Mouse (Mus musculus) heart, adult 2 months (tissue): ENCODE measurements around the gene Sult1a1. TPM values are rescaled to one million over a fixed set of nuclear protein-coding genes. Genes with fewer than 3 reads are reported as not detected.

ENCODE experiments used
- DNase-seq, 2 experiments: peaks; one replicate each; pipeline ENCODE4 v3.0.0; 2021
- H3K27ac ChIP-seq: fragments of 200-600 bp; 2 replicates; pipeline ENCODE4 v1.8.1; 2022
- H3K27me3 ChIP-seq: fragments of 200-500 bp; 2 replicates; pipeline ENCODE4 v1.6.1; 2012; ENCODE audit warnings: mild to moderate bottlenecking, low read length, inconsistent platforms, mixed read lengths; ENCODE audit not compliant: control insufficient read depth, insufficient read depth
- H3K36me3 ChIP-seq: fragments of 200-500 bp; 2 replicates; pipeline ENCODE4 v1.6.1; 2012; ENCODE audit warnings: low read length, inconsistent platforms; ENCODE audit not compliant: control insufficient read depth, insufficient read depth
- H3K4me1 ChIP-seq: fragments of 200-500 bp; 2 replicates; pipeline ENCODE4 v1.6.1; 2011; ENCODE audit warnings: low read length; ENCODE audit not compliant: control insufficient read depth, insufficient read depth
- H3K4me3 ChIP-seq: fragments of 200-600 bp; 2 replicates; pipeline ENCODE4 v1.8.1; 2022
- H3K79me2 ChIP-seq: fragments of 200-500 bp; replicated peaks from 2 replicates; pipeline ENCODE4 v1.6.1; 2012; ENCODE audit warnings: mild to moderate bottlenecking, inconsistent platforms, low read length, moderate library complexity, mixed read lengths; ENCODE audit not compliant: control insufficient read depth, insufficient read depth
- H3K9ac ChIP-seq: fragments of 200-500 bp; 2 replicates; pipeline ENCODE4 v1.6.1; 2012; ENCODE audit warnings: low read depth, mild to moderate bottlenecking, control low read depth, inconsistent platforms, low read length, mixed read lengths
- CTCF ChIP-seq: fragments of 200-600 bp; IDR thresholded peaks from 2 replicates; pipeline ENCODE4 v1.8.1; 2022; ENCODE audit warnings: antibody characterized with exemption, mild to moderate bottlenecking, moderate library complexity
- EP300 ChIP-seq: fragments of 200-500 bp; IDR thresholded peaks from 2 replicates; pipeline ENCODE4 v1.6.1; 2011; ENCODE audit warnings: low read depth, low read length, control low read depth; ENCODE audit not compliant: insufficient read depth
- POLR2A ChIP-seq: fragments of 200-500 bp; IDR thresholded peaks from 2 replicates; pipeline ENCODE4 v1.6.1; 2011; ENCODE audit warnings: mild to moderate bottlenecking, low read depth, low read length, control low read depth; ENCODE audit not compliant: insufficient read depth
- WGBS: fragments of 180-500 bp; shearing (Covaris S2); methylation state at CpG from one replicate; pipeline ENCODE4 v1.1.7; 2018; 5-methylcytosine and 5-hydroxymethylcytosine counted together
- intact Hi-C: fragments of 180-260 bp; cut with DNase I; formaldehyde crosslinking; loops from one replicate; pipeline ENCODE4 v1.15.1; 2025
- polyA plus RNA-seq: library from polyadenylated mRNA; depleted of rRNA; stranded (reverse); fragments of >200 nt; gene quantifications from 2 replicates; pipeline ENCODE4 v1.2.3, GENCODE M21; 2012
- total RNA-seq, 2 experiments: library from RNA; stranded (reverse); gene quantifications; 2 replicates each; pipeline ENCODE4 v1.2.3; 2021

The Sult1a1 gene
- total and polyA plus RNA-seq, 3 experiments, result 34.1 to 53.6 (median 34.3) TPM

DNA sequence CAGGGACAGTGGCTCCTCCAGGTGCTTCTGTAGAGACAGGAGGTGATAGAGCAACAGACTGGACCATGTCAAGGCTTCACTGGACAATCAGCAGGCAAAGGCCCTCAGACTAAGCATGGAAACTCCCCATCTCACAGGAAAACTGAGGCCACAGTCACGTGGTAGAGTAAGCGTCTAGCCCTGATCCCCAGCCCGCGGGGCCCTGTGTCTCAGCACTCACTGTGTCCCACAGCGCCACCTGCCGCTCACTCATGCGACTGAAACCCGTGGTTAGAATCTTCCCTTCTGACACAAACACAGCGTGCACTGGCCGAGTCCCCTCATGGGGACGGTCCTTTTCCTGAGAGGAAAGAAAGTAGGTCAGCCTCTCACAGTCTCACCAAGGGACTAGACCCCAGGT, 24.8 kb upstream of the Sult1a1 start:
- 0 out of 2 replicates have a peak, but pooled peaks have one; percentile 40 for TF ChIP-seq EP300
- no peak for TF ChIP-seq POLR2A
- TF ChIP-seq CTCF, result peak; percentile 98
- peaks cover 7% of the 10 kb centered on the region for H3K4me1 ChIP-seq
- peaks cover 3% of the 10 kb centered on the region for H3K27me3 ChIP-seq
- no peak overlapping the region for H3K27ac ChIP-seq
- H3K79me2 ChIP-seq, result peaks cover 1% of the 10 kb centered on the region; the same call in 1 of the 2 replicates
- peak overlapping the region; percentile 31 for H3K9ac ChIP-seq
- intact Hi-C loops, result no loop called here
- 1% methylated on average over 11 of the region's 11 CpGs for WGBS
- peak; percentile 87 to 90 for DNase-seq
- H3K4me3 ChIP-seq, result no peak overlapping the region
- no peaks in the 10 kb centered on the region for H3K36me3 ChIP-seq

- no peak for TF ChIP-seq POLR2A
- TF ChIP-seq CTCF, result no peak
- TF ChIP-seq EP300, result no peak
- Histone ChIP-seq H3K79me2 (peaks cover 2% of the 10 kb centered on the region; the same call in 1 of the 2 replicates), H3K27ac (no peak overlapping the region), H3K4me1 (peaks cover 7% of the 10 kb centered on the region), H3K36me3 (no peaks in the 10 kb centered on the region), H3K9ac (no peak overlapping the region), H3K27me3 (peaks cover 3% of the 10 kb centered on the region), H3K4me3 (no peak overlapping the region)
- DNase-seq, result no peak
- WGBS, result 73% methylated on average over 25 of the region's 25 CpGs
- intact Hi-C loops, result no loop called here
These were observed 24.1 kb upstream of the Sult1a1 start for GRCm38 (mm10) chr7:126700063-126701015.

- Histone ChIP-seq H3K79me2 (peaks cover 2% of the 10 kb centered on the region; the same call in 1 of the 2 replicates), H3K4me1 (peaks cover 11% of the 10 kb centered on the region), H3K9ac (no peak overlapping the region), H3K27me3 (no peaks in the 10 kb centered on the region), H3K36me3 (no peaks in the 10 kb centered on the region), H3K4me3 (no peak overlapping the region), H3K27ac (no peak overlapping the region)
- WGBS, result 91% methylated on average over 8 of the region's 8 CpGs
- intact Hi-C loops, result loop anchor here (5.0 to 10.0 kb wide), 2 partner anchors 211 to 303 kb away; partner anchors contain the start of genes Nfatc2ip and Tufm
- no peak for DNase-seq
- no peak for TF ChIP-seq CTCF
- TF ChIP-seq EP300, result no peak
- TF ChIP-seq POLR2A, result no peak
These were observed 21.6 kb upstream of the Sult1a1 start for GRCm38 (mm10) chr7:126697838-126698237.

- WGBS, result 69% methylated on average over 3 of the region's 3 CpGs
- intact Hi-C loops, result loop anchor here (5.0 to 10.0 kb wide), 2 partner anchors 210 to 302 kb away; partner anchors contain the start of genes Nfatc2ip and Tufm
- no peak overlapping the region for H3K4me3 ChIP-seq
- H3K36me3 ChIP-seq, result no peaks in the 10 kb centered on the region
- TF ChIP-seq EP300, result no peak
- TF ChIP-seq CTCF, result no peak
- TF ChIP-seq POLR2A, result no peak
- peaks cover 2% of the 10 kb centered on the region; the same call in 1 of the 2 replicates for H3K79me2 ChIP-seq
- peaks cover 11% of the 10 kb centered on the region for H3K4me1 ChIP-seq
- no peak overlapping the region for H3K9ac ChIP-seq
- H3K27me3 ChIP-seq, result no peaks in the 10 kb centered on the region
- no peak overlapping the region for H3K27ac ChIP-seq
- DNase-seq, result no peak
These were observed 20.7 kb upstream of the Sult1a1 start for GRCm38 (mm10) chr7:126696886-126697285.

DNA sequence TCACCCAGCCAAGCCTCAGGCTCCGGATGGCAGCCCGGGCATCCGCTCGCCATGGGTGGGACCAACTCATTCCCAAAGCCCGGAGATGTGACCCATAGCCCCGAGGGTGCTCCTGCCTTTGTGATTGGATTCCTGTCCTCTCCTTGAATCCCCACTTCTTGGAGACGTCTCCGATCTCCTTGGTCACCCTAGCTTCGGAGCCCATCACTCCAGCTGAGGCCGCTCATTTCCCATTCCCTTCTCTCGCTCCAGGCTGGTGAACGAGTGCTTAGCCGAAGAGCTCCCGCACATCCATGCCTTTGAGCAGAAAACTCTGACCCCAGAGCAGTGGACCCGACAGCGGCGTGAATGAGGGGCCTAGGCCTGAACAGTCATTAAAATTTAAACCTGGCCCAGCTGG, 20.1 kb upstream of the Sult1a1 start:
- 4% methylated on average over 17 of the region's 17 CpGs for WGBS
- no peak for DNase-seq
- H3K36me3 ChIP-seq, result no peaks in the 10 kb centered on the region
- H3K9ac ChIP-seq, result peak overlapping the region; percentile 78
- no peaks in the 10 kb centered on the region for H3K27me3 ChIP-seq
- no peak for TF ChIP-seq EP300
- H3K79me2 ChIP-seq, result peaks cover 2% of the 10 kb centered on the region; the same call in 1 of the 2 replicates
- peak overlapping the region; percentile 51; the same call in 1 of the 2 replicates for H3K27ac ChIP-seq
- peaks cover 9% of the 10 kb centered on the region for H3K4me1 ChIP-seq
- H3K4me3 ChIP-seq, result peak overlapping the region; percentile 96
- intact Hi-C loops, result loop anchor here (5.0 to 10.0 kb wide), 2 partner anchors 209 to 302 kb away; partner anchors contain the start of genes Nfatc2ip and Tufm
